Mouse (Mus musculus) frontal cortex, adult 2 months (tissue): ENCODE measurements around the gene Slc25a4. TPM values are rescaled to one million over a fixed set of nuclear protein-coding genes. Genes with fewer than 3 reads are reported as not detected.
"Not testable (repeated sequence)": the region's sequence is repeated elsewhere in the genome, so short reads cannot be mapped to it uniquely, and the experiment has no call there.

ENCODE experiments used
- DNase-seq, 2 experiments: peaks; one replicate each; pipeline ENCODE4 v3.0.0; 2022; ENCODE audit warnings: low spot score in 1 of 2; ENCODE audit errors: extremely low spot score in 1 of 2
- polyA plus RNA-seq: library from polyadenylated mRNA; depleted of rRNA; stranded (reverse); fragments of >200 nt; gene quantifications from 2 replicates; pipeline ENCODE4 v1.2.3, GENCODE M21; 2012; rRNA removed

The Slc25a4 gene
- 634 and 635 TPM in 2 replicates for polyA plus RNA-seq

DNA sequence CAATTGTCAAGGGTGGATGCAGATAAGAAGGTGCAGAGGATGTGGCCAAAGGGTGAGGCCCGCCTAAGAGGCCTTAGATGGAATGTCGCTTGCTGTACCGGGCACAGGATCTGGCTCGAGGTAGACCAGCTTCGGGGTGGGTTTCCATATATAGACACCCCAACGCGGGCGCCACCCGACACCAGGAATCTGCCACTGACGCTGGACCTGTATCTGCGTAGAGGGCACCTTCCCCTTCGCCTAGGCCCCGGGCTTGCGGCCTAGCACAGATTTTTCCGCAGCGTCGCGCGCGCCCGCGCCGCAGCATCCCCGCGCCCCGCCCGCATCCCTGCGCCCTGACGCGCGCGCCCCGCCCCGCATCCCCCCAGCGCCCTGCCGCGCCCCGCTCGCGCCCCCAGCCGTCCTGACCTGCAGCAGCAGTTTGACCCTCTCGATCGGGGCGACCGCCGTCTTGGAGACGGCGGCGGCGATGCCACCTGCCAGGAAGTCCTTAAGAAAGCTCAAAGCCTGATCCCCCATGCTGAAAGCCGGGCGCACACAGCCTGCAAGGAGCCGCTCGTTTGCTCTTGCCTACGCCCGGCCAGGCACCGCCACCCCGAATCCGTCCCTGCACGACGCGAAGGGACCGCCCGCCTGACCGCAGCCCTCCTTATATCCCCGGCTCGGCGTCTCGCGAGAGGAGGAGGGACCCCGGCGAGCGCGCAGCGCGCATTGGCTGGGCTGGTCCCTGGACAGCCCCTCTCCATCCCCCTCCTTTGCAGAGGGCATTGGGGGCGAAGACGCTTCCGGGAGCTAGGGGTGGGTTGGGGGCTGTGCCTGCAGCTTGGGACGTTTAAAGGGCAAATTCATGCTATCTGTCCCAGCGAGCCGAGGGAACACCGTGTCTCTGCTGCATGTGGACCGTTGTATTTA, at the start of gene Slc25a4:
Gene Slc25a4 (minus strand): TSS at position 881 of the 912 bp plus-strand sequence.
- peak; percentile 93 to 97 for DNase-seq

DNA sequence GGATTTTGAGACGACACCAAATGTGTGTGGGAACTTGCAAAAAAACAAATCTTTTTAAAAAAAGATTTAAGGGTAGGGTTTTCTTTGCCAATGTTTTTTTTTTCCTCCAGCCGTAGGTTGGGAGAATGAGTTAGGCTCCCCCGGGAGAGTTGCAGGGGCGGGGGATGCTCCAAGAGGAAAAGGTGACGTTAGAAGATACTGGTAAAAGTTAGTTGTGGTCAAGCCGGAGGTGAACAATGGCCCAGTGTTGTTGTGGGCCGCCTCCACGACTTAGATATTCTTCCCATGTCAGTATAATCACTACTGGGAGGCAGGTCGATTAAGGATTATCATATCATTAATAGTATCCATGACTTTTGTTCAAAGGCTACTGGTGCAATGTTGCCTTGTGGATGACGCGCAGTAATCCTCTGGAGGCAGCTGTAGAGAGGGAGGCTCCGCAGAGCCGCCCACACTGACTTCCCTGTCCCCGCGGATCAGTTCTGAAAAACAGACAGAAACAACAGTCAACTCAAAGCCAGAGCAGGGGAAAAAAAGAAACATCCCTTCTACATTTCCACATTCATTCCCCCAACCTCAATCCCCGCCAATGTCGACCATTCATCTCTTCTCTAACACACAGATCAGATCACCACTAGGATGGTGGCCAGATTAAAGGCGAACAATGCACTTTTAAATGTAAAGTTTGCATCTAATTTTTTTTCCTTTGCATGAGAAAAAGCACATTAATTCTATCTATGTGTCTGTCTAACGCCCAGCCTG, 47.0 kb upstream of the Slc25a4 start:
- no peak for DNase-seq

DNA sequence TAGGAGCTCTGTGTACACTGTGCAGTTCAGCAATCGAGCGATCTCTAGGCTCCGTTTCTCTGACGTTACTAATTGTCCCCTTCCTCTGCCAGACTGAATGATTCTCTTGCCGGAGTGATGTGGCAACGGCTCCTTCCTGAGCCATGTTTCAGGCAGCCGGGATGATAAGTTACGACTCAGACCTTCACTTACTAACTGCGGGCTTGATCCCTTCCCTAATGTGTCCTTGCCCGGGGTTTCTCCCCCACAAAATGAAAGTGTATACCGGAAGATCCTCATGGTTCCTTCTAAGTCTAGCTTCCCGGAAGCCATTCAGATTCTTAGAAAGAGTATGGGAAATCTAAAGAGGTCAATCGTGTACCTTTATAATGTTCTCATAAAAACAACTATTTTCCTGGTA, 41.4 kb upstream of the Slc25a4 start:
- no peak for DNase-seq

DNA sequence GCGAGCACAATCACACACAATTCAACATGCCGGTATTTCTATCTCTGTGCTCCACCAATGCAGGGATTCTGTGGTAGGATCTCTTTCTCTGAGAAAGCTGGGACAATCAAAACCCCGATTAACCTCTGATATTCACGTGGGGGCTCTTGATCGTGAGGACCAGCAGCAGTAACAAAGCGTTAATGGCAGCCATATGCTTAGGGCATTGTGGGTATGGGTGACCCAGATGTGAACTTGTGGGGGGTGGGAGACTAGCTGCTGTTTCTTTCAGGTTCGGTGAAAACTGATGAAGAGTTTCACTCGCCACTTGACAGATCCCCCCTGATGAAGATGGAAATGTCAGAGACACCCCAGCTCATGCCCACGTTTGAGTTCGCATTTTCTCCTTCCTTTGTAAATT, 40.5 kb upstream of the Slc25a4 start:
- DNase-seq = no peak

DNA sequence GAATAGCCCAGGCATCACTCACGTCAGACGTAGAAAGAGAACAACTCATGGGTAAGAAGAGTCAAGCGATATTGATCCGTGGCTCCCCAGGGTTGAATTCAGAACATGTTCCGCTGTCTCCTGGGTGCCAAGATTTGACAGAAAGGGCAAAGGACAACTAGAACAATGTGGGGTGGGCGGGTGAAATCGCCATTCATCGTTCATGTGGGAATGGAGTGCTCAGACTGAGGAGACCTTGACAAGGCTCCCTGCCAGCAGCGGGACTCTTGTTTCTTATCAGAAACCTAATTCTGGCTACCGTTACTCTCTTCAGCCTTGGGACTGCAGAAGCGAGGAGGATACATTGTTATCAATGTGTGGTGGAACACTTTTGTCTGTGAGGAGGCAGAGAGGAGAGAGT, 35.3 kb upstream of the Slc25a4 start:
- DNase-seq = no peak

DNA sequence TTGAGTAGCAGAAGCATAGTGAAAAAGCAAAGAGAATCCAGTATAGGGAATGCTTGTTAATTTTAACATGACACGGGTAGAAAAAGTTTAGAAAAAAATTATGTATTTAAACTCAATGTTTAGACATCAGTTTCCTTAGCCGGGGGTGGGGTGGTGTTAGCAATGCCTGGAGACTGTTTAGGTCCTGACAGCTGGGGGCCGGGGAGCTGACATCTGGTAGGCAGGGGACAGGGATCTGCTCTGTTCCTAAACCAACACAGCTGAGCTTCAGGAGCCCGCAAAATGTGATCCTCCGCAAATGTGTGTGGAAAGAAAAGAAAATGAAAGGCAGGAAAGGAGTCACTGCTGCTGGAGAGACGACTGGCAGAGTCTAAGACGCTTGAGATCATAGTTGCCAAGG, 31.9 kb upstream of the Slc25a4 start:
- no peak for DNase-seq

DNA sequence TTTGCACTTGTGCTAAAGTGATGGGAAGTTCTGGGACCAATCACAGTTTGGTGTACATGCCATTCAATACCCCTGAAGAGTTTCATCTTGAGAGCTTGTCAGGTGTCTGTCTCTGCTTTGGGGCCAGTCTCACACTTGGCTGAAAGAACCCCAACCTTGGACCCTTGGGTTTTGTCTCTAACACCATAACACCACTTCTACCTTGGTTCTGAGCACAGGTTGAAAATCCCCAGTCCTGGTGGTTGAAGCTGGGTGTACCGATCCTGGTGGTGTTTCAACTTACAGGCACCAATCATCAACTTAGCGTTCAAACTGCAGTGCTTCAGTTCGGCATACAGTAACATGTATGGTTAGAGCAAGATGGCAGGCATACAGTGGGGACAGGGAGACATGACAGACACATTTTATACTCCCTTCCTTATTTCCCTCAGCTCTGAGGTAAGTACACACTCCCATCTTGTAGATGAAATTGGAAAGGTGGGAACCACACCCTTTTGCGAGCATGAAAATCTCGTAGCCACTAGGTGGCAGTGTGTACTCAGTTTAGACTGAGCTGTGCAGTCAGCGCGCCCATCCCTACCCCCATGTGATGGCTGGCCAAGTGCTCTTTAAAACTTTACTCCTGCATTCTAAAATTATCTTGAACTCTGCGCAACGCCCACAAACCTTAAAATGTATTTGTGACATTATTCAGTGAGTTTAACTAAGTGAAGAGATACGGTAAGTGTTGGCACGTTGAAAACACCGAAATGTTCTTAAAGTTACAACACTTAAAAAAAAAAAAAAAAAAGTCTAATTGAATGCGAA, 30.7 kb upstream of the Slc25a4 start:
- peak; percentile 30 to 90 for DNase-seq

DNA sequence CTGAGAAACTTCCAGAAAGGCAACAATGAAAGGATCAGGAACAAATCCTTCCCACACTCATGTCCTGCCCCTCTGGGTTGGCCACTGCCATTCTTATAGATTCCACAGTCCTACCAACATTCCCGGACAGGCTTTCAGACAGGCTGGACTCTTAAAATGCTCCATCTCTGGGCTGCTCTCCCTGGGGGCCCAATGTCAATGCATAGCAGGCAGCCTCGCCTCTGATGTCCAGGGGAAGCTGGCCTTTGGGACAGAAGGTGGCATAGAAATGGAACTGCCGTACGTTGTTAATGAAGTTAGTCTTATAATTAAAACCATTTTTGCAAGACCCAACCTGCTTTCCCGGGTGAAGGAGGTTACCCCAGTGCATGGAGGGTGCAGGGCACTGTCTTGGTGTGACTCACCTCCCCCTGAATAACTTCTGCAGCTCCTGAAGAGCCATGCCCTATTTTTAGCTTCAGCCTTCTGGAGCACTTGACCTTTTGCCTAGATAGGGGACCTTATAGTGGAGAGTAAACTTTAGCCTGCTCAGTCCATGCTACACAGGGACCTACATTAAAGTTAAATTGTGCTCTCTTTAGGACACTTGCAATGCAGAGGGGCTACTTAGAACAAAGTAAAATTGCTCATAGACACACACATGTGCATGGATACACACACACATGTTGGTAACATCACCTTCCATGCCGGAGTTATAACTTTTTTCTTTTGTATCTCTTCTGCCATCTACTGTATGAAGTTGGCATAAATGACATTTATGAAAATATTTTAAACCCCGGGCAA, 25.5 kb upstream of the Slc25a4 start:
- DNase-seq = no peak

DNA sequence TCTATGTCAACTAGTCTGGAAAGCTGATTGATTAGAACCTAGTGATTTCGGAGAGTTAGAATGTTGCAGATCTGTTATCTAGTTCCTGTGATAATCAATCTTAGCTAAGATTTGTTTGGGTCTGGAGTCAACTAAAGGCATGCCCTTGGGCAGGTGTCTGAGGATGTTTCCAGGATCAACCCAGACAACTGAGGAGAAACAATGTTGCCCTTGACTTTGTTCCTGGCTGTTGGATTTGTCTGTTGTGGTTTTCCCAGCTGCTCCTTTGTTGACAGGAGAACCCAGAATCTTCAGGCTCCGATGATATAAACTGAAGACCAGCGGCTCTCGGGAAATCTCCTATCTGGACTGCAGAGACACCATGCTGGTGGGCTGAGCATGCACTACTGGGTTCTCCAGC, 23.7 kb upstream of the Slc25a4 start:
- no peak for DNase-seq

DNA sequence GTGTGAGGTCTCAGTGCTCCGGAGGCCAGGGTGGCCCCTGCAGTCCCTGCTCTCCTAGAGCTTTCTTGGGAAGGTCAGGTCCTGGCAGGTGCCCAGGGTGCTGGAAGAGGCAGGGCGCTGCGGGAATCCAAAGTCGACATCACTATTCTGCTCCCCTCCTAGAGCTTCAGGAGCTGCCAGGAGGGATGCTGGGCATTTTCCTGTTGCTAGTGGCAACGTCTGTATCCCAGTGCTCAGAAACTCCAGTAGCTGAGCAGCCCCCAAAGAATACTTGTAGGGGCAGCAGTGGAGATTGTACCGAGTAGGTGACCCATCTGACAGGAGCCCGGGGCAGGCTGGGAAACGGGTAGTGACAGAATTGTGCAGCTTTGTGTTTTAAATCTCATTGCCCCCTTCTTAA, 21.7 kb upstream of the Slc25a4 start:
- no peak for DNase-seq

DNA sequence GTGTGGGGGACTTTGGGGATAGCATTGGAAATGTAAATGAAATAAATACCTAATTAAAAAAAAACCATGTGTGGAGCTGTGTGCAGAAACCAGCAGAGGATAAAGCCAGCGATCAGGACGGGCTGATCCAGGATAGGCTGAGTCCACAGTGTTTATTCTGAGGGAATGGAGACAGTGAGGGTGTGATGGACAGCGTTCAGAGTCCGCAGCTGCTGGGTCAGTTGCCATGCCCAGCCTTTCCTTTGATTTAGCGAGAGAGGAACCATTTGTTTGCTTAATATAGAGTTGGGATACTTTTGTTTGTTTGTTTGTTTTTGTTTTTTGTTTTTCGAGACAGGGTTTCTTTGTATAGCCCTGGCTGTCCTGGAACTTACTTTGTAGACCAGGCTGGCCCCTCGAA, 20.9 kb upstream of the Slc25a4 start:
- not testable (repeated sequence) for DNase-seq

DNA sequence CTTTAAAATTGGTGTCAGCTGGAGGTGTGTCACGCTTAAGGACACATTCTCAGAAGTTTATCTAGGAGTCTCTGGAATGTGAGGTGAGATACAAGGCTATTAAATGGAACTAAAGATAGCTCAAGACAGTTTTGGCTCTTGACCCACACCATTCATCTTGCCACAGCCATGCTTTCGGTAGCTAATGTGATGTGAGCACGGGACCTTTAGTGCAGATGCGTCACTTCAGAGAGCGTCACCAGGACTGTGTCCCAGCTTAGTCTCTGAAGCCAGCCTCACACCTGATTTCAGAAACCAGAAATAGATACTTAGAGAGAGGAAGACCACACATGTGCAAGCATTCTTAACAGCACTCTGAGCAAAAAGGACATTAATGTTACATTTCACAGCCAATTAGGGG, 15.5 kb upstream of the Slc25a4 start:
- DNase-seq = no peak

DNA sequence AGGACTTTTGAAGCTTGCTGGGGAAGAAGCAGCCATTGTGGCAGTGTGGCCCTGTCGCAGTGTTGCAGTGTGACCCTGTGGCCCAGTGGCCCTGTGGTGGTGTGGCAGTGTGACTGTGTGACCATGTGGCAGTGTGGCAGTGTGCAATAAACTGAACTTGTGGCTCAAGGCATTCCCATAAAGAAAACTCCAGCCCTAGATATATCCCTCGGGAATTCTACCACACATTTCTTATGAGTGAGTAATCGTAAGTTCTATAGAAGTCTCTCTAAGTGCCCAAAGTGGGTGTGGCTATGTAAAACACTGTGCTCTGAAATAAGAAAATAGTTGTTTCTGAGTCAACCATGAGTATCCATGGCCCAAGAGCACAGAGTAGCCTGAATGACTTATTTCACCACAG, 14.4 kb upstream of the Slc25a4 start:
- no peak for DNase-seq

DNA sequence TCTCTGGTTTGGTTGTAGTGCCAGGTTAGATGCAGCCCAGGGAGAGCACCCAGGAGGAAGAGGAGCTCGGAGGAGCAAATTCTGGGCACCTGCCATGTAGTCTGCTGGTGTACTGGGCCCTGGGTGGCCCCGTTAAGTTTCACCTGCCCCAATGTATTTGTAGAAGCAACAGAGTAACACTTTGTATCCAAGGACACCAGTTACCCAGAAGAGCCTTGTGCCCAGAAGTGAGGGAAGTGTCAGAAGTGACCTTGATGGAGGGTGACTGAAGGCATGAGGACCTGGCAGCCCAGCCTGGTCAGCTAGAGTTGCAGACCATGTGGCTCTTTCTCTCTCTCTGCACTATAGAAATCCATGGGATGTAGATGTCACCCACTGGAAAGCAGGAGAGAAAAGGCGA, 9.5 kb upstream of the Slc25a4 start:
- DNase-seq = no peak

DNA sequence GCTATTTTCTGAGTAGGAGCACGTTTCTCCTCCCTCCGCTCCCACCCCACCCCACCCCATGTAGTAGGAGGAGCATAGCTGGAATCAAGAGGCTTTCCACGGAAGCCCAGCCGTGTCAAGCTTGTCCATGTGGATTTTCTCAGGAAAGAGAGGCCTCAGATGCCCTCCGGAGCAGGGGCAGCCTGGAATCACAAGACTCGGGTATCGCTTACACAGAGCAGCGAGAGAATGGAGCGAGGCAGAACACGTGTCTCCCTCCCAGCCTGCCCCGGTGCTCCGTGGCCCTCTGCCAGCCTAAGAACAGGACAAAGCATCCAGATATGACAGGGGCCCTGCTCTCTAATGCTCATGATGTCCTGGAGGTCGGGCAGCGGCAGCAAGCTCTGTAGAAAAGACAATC, 5.8 kb upstream of the Slc25a4 start:
- DNase-seq = peak in 1 of 2 experiments; percentile 64

DNA sequence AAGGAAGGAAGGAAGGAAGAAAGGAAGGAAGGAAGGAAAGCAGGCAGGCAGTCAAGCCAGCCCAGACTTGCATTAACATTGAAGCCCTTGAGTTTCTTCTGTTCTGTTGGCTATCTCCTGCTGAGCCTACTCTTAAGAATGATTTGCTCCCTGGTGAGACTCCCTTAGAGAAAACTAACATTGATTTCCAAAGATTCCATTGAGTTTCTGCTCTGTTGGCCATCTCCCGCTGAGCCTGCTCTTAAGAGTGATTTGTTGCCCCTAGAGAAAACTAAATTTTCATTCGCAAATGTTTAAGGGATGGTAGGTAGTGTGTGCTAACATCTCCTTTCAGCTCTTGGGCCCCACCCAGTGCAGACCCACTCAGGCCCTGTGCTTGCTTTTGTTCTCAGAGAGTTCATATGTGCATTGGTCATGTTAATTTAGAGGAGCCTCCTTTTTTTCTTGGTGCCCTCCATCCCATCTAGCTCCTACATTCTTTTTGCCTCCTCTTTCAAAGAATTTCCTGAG, 2.9 kb upstream of the Slc25a4 start:
- DNase-seq = no peak

DNA sequence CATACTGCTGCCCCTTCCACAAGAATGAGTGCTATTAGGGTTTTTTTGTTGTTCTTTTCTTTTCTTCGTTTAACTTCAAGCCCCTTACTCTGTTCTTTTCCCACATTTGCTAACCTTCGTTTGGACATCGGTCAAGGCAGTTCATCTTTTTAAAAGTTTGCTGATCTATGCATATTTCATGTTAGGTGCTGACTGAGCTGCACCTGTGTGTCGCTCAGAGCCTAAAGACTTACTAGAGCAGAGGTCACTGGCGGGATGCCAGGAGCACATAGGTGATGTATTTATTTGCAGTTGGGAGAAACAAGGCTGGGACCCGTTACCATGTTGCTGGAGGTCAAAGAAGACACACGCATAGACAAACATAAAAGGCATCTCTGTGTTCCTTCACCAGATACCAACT, 1.1 kb upstream of the Slc25a4 start:
- DNase-seq = no peak

DNA sequence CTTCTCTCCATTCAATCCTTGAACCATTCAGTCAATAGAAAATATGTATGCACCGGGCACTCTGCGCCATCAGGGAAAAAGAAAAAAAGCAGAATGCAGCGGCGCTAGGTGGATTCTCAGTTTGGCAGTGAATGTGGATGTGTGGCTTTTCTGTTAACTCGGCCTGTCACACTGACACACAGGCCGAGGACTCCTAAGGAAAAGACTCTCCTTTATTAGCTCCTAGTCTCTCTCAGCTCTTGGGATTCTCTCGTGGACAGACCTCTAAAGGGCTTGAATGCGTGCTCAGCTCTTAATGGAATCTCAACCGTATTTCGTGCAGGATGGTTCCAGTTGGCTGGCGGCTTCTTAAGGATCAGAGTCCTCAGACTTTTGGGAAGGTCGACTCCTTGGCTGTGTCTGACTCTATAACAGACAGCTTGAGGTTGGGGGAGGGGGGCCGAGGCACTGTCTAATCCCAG, 557 bp upstream of the Slc25a4 start:
- DNase-seq = peak in 1 of 2 experiments; percentile 46

DNA sequence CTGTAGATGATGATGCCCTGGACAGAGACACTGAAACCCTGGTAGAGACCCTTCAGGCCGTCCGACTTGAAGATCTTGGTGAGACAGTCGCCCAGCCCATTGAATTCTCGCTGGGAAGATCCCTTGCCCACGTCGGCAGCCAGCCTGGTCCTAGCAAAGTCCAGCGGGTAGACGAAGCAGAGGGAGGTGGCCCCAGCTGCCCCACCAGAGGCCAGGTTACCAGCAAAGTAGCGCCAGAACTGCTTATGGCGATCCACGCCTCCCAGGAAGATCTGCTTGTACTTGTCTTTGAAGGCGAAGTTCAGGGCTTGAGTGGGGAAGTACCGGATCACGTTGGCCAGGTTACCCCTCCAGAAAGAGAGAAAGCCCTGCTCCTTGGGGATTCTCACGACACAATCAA, 2.0 kb downstream of the Slc25a4 start:
- DNase-seq = no peak

DNA sequence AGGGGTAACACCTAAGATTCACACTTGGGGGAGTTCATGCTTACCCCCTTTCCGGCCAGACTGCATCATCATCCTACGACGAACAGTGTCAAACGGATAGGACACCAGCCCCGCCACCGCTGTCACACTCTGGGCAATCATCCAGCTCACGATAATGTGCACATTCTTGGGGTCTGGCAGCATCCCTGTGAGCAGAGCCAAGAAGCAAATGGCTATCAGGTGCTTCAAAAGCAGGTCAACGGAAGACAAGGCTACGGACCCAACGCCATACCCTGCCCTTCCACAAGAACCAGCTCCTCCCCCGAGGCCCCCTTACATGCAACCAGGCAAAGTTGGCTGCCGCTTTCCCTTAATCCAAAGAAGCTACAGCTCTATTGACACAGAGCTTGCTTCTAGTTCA, 2.7 kb downstream of the Slc25a4 start:
- peak in 1 of 2 experiments; percentile 69 for DNase-seq
